Mouse (Mus musculus): ENCODE results near the gene Atxn1l. TPM values are rescaled to one million over a fixed set of nuclear protein-coding genes. Genes with fewer than 3 reads are reported as not detected.

The Atxn1l gene
- polyA plus RNA-seq, 1 experiment from 2014 or later: 7.9 TPM

- no peaks in the 10 kb centered on the region for H3K9me3 ChIP-seq (ENCODE audit: control insufficient read depth, low read length)
- H3K9ac ChIP-seq (ENCODE audit: low read depth, low read length): peak overlapping the region; percentile 80
- no peaks in the 10 kb centered on the region for H3K36me3 ChIP-seq (ENCODE audit: control insufficient read depth, insufficient read depth, low read length)
- peak overlapping the region; percentile 70 for H3K4me2 ChIP-seq (ENCODE audit: low read depth, low read length)
- peaks cover 22% of the 10 kb centered on the region for H3K4me1 ChIP-seq (ENCODE audit: control insufficient read depth, insufficient read depth, low read length)
- ATAC-seq (ENCODE audit: low read depth) (peak; percentile 53), DNase-seq (ENCODE audit: low spot score) (peak; percentile 34)
- peak overlapping the region; percentile 63 for H3K4me3 ChIP-seq (ENCODE audit: low read depth, low read length)
- under 1% methylated on average over 28 of the region's 38 CpGs for WGBS
- no peaks in the 10 kb centered on the region for H3K27me3 ChIP-seq (replicated peaks; ENCODE audit: control insufficient read depth, insufficient read depth, low read length)
- peak overlapping the region; percentile 56 for H3K27ac ChIP-seq (replicated peaks; ENCODE audit: low read depth, low read length)
These were observed 44.9 kb downstream of the Atxn1l start for GRCm38 (mm10) chr8:109692443-109693145.

DNA sequence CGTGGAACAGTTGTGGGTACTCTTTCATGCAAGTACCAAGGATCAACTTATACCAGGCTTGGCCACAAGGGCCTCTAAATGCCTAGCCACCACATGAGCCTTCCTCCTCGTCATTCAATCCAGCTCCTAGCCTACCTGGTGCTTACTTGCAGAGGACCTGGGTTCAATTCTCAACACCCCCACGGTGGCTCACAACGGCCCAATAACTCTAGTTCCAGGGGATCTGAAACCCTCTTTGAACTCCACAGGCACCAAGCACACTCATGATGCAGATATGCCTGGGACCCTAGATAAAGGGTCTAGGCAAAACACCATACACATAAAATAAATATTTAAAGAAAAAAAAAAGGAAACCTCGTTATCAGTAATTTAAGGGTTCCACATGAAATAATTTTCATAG, 45.8 kb downstream of the Atxn1l start:
- Histone ChIP-seq H3K4me2 (ENCODE audit: low read depth, low read length) (peak overlapping the region; percentile 70), H3K27ac (replicated peaks; ENCODE audit: low read depth, low read length) (no peak overlapping the region), H3K27me3 (replicated peaks; ENCODE audit: control insufficient read depth, insufficient read depth, low read length) (no peaks in the 10 kb centered on the region), H3K9ac (ENCODE audit: low read depth, low read length) (peak overlapping the region; percentile 80), H3K36me3 (ENCODE audit: control insufficient read depth, insufficient read depth, low read length) (no peaks in the 10 kb centered on the region), H3K4me3 (ENCODE audit: low read depth, low read length) (peak overlapping the region; percentile 63), H3K9me3 (ENCODE audit: control insufficient read depth, low read length) (no peaks in the 10 kb centered on the region), H3K4me1 (ENCODE audit: control insufficient read depth, insufficient read depth, low read length) (peaks cover 22% of the 10 kb centered on the region)
- peak; percentile 35 for DNase-seq (ENCODE audit: low spot score)
- no peak for ATAC-seq (ENCODE audit: low read depth)
- WGBS: 45% methylated on average over 5 of the region's 5 CpGs

DNA sequence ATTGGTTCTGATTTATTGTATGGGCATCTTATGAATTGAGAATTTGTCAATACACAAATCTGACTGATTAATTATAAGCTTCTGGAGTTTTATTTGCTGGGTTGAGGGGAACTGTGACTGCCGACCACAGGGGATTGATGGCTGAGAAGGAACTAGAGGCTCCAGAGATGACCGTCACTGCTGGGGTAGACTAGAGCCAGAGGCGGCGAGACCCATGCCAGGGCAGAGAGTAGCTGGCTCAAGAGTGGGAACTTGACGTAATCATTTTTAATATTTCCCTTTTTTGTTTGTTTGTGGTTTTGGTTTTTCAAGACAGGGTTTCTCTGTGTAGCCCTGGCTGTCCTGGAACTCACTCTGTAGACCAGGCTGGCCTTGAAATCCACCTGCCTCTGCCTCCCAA, 50.3 kb downstream of the Atxn1l start:
- peaks cover 14% of the 10 kb centered on the region for H3K4me1 ChIP-seq (ENCODE audit: control insufficient read depth, insufficient read depth, low read length)
- WGBS: 90% methylated on average over 5 of the region's 5 CpGs

DNA sequence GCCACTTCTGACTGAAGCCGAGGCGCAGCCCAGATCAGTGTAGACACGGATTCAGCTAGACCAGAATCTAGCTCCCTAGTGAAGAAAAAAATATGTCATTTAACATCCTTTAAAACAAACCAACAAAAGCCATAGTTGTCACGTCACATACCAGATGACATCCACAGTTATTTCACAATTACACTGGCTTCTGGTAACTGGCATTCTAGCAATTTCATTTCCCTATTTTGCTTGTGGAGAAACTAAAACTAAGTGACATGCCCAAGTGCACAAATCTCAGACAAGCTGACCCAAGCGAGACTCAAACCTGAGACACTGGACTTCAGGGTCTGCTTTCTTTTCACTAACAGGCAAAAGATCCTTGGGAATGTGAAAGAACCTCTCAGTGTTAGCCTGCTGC, 55.4 kb downstream of the Atxn1l start:
- Histone ChIP-seq H3K9ac (ENCODE audit: low read depth, low read length) (no peak overlapping the region), H3K9me3 (ENCODE audit: control insufficient read depth, low read length) (no peaks in the 10 kb centered on the region), H3K36me3 (ENCODE audit: control insufficient read depth, insufficient read depth, low read length) (peaks cover 59% of the 10 kb centered on the region), H3K4me1 (ENCODE audit: control insufficient read depth, insufficient read depth, low read length) (no peaks in the 10 kb centered on the region), H3K27ac (replicated peaks; ENCODE audit: low read depth, low read length) (no peak overlapping the region), H3K27me3 (replicated peaks; ENCODE audit: control insufficient read depth, insufficient read depth, low read length) (no peaks in the 10 kb centered on the region), H3K4me2 (ENCODE audit: low read depth, low read length) (no peak overlapping the region), H3K4me3 (ENCODE audit: low read depth, low read length) (no peak overlapping the region)
- DNase-seq (ENCODE audit: low spot score): no peak
- 96% methylated on average over 5 of the region's 5 CpGs for WGBS
- ATAC-seq (ENCODE audit: low read depth): no peak

More for the DNA sequence above, 50.3 kb downstream of the Atxn1l start:
- DNase-seq (ENCODE audit: low spot score) (no peak), ATAC-seq (ENCODE audit: low read depth) (no peak)
- Histone ChIP-seq H3K36me3 (ENCODE audit: control insufficient read depth, insufficient read depth, low read length) (peaks cover 10% of the 10 kb centered on the region), H3K27ac (replicated peaks; ENCODE audit: low read depth, low read length) (no peak overlapping the region), H3K4me3 (ENCODE audit: low read depth, low read length) (no peak overlapping the region), H3K9ac (ENCODE audit: low read depth, low read length) (no peak overlapping the region), H3K9me3 (ENCODE audit: control insufficient read depth, low read length) (no peaks in the 10 kb centered on the region), H3K27me3 (replicated peaks; ENCODE audit: control insufficient read depth, insufficient read depth, low read length) (no peaks in the 10 kb centered on the region), H3K4me2 (ENCODE audit: low read depth, low read length) (no peak overlapping the region)

GRCm38 (mm10) chr8:109681535-109681934, 56.0 kb downstream of the Atxn1l start:
- Histone ChIP-seq H3K36me3 (ENCODE audit: control insufficient read depth, insufficient read depth, low read length) (peaks cover 65% of the 10 kb centered on the region), H3K9ac (ENCODE audit: low read depth, low read length) (no peak overlapping the region)
- WGBS: 79% methylated on average over 3 of the region's 3 CpGs

More at GRCm38 (mm10) chr8:109681535-109681934, 56.0 kb downstream of the Atxn1l start:
- ATAC-seq (ENCODE audit: low read depth): no peak
- Histone ChIP-seq H3K9me3 (ENCODE audit: control insufficient read depth, low read length) (no peaks in the 10 kb centered on the region), H3K27ac (replicated peaks; ENCODE audit: low read depth, low read length) (no peak overlapping the region), H3K27me3 (replicated peaks; ENCODE audit: control insufficient read depth, insufficient read depth, low read length) (no peaks in the 10 kb centered on the region), H3K4me2 (ENCODE audit: low read depth, low read length) (no peak overlapping the region), H3K4me3 (ENCODE audit: low read depth, low read length) (no peak overlapping the region), H3K4me1 (ENCODE audit: control insufficient read depth, insufficient read depth, low read length) (no peaks in the 10 kb centered on the region)
- DNase-seq (ENCODE audit: low spot score): no peak

Other genes with a start within 250 kb of the Atxn1l start
- 0.08 and 0.38 TPM in 2 replicates for gene Pmfbp1, start 243.7 kb downstream of the Atxn1l start, polyA plus RNA-seq (2014; fragmentation: Nextera tagmentation; extraction: Ambion mirVana)
- gene Dhx38, start 171.9 kb downstream of the Atxn1l start, polyA plus RNA-seq (2014; fragmentation: Nextera tagmentation; extraction: Ambion mirVana): 17.4 and 19.5 TPM in 2 replicates
- 23.5 and 25.4 TPM in 2 replicates for gene Txnl4b, start 171.8 kb downstream of the Atxn1l start, polyA plus RNA-seq (2014; fragmentation: Nextera tagmentation; extraction: Ambion mirVana)
- 2.3 and 4.3 TPM in 2 replicates for gene Hp, start 158.6 kb downstream of the Atxn1l start, polyA plus RNA-seq (2014; fragmentation: Nextera tagmentation; extraction: Ambion mirVana)
- gene Dhodh, start 129.1 kb downstream of the Atxn1l start, polyA plus RNA-seq (2014; fragmentation: Nextera tagmentation; extraction: Ambion mirVana): 34.7 and 39.3 TPM in 2 replicates
- 0.24 TPM in 1 of 2 replicates, not detected in the other for gene Pkd1l3, start 123.2 kb downstream of the Atxn1l start, polyA plus RNA-seq (2014; fragmentation: Nextera tagmentation; extraction: Ambion mirVana)
- 118 and 136 TPM in 2 replicates for gene Ist1, start 44.5 kb downstream of the Atxn1l start, polyA plus RNA-seq (2014; fragmentation: Nextera tagmentation; extraction: Ambion mirVana)
- 22.4 and 24.9 TPM in 2 replicates for gene Zfp821, start 32.2 kb downstream of the Atxn1l start, polyA plus RNA-seq (2014; fragmentation: Nextera tagmentation; extraction: Ambion mirVana)
- gene Ap1g1, start 40.8 kb upstream of the Atxn1l start, polyA plus RNA-seq (2014; fragmentation: Nextera tagmentation; extraction: Ambion mirVana): 34.0 and 38.4 TPM in 2 replicates
- 2.8 and 2.9 TPM in 2 replicates for gene Phlpp2, start 130.8 kb upstream of the Atxn1l start, polyA plus RNA-seq (2014; fragmentation: Nextera tagmentation; extraction: Ambion mirVana)
- gene Marveld3, start 224.5 kb upstream of the Atxn1l start, polyA plus RNA-seq (2014; fragmentation: Nextera tagmentation; extraction: Ambion mirVana): 1.8 and 2.1 TPM in 2 replicates